Mouse (Mus musculus) midbrain, embryonic 10.5 days (tissue): ENCODE measurements around the gene Sez6l. TPM values are rescaled to one million over a fixed set of nuclear protein-coding genes. Genes with fewer than 3 reads are reported as not detected.

Experiments
- DNase-seq: peaks from one replicate; pipeline ENCODE4 v3.0.0-alpha.2; 2017; ENCODE audit warnings: low spot score
- H3K27ac ChIP-seq: fragments of 300-500 bp; sonication (generic); replicated peaks from 2 replicates; pipeline ENCODE4 v1.5.1; 2016; ENCODE audit warnings: mild to moderate bottlenecking
- H3K27me3 ChIP-seq: fragments of 300-500 bp; sonication (generic); 2 replicates; pipeline ENCODE4 v1.6.1; 2016; ENCODE audit warnings: low read depth, mild to moderate bottlenecking; ENCODE audit not compliant: poor library complexity, severe bottlenecking
- H3K36me3 ChIP-seq: fragments of 300-500 bp; sonication (generic); 2 replicates; pipeline ENCODE4 v1.6.1; 2016; ENCODE audit warnings: mild to moderate bottlenecking, moderate library complexity
- H3K4me1 ChIP-seq: fragments of 300-500 bp; sonication (generic); 2 replicates; pipeline ENCODE4 v1.6.1; 2016
- H3K4me3 ChIP-seq: fragments of 300-500 bp; sonication (generic); 2 replicates; pipeline ENCODE4 v1.5.1; 2016; ENCODE audit warnings: mild to moderate bottlenecking, moderate library complexity
- H3K9me3 ChIP-seq: fragments of 300-500 bp; sonication (generic); replicated peaks from 2 replicates; pipeline ENCODE4 v1.6.1; 2016; ENCODE audit warnings: mild to moderate bottlenecking
- WGBS: fragments of 180-500 bp; shearing (Covaris S2); methylation state at CpG from one replicate; pipeline ENCODE4 v1.1.7; 2016; 5-methylcytosine and 5-hydroxymethylcytosine counted together
- polyA plus RNA-seq: library from polyadenylated mRNA; unstranded; fragments of >200 nt; fragmentation: Nextera tagmentation; extraction: Ambion mirVana; gene quantifications from 2 replicates; pipeline ENCODE4 v1.2.1, GENCODE M21; 2016

Sez6l gene
- polyA plus RNA-seq, 1 experiment from 2014 or later, result 1.7 TPM

DNA sequence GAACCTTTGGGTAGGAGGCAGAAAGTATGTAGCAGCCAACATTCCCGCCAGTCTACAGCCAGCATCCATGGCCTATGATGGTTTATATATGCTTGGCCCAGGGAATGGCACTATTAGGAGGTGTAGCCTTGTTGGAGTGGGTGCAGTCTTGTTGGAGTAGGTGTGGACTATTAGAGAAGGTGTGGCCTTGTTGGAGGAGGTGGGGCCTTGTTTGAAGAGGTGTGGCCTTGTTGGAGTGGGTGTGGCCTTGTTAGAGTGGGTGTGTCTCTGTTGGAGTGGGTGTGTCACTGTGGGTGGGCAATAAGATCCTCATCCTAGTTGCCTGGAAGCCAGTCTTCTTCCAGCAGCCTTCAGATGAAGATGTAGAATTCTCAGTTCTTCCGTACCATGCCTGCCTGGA lies 53.2 kb downstream of the Sez6l start:
- Histone ChIP-seq H3K27me3 (peaks cover 84% of the 10 kb centered on the region), H3K9me3 (no peaks in the 10 kb centered on the region), H3K4me1 (peaks cover 79% of the 10 kb centered on the region), H3K27ac (no peak overlapping the region), H3K36me3 (no peaks in the 10 kb centered on the region), H3K4me3 (no peak overlapping the region)
- 96% methylated on average over 2 of the region's 2 CpGs for WGBS
- DNase-seq, result no peak

DNA sequence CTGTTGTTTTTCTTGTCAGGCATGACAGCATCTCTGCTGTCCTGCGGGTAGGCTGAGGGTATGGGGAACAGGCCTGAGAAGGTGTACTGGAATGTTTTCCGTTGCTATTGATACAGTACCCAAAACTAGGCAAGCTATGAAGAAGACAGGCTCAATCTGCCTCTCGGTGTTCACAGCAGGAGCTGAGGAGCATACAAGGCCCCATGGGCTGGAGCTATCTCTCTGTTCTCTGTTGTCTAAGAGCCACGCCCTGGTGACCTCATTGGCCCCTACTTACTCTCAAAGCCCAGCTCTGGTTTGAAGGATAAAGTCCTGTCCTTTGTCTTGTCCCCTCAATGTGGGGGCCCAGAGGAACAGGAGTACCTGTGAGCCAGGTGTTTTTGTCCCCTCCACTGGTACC lies 53.7 kb downstream of the Sez6l start:
- WGBS, result 86% methylated on average over 4 of the region's 4 CpGs

DNA sequence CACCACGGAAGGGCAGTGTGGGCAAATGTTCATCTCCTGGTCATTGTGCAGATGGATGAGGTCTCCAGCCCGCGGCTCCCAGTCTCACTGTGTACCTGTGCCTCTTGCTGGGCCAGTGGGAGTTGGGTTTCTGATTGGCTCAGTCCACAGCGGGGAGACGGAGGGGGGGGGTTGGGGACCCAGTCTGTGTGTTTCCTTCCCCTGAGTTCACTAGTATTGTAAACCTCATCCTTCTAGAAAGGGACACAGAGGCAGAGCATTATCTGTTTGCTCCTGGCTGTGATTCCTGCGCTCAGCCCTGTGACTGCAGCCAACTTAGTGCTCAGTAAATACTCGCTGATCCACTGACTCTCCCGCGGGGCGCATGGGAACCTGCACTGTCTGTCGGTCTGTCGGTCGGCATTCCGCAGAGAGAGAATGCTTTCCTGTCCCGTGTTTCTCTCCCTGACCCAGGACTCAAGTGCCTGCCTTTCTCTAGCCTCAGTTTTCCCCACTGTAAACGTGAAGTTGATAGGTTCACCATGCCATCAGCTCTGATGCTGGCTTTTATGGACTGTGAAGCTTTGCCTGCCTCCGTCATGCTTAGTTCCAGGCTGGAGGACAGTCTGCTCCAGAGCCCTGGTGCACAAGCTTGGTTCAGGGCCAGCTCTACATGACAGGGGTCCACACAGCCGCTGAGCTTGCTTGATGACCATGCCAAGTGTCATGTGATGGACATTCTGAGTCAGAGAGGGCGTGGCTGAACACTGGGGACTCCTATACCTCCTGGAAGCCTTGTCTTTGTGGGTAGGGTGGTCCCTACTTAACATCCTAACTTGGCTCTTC lies 55.1 kb downstream of the Sez6l start:
- Histone ChIP-seq H3K4me3 (peak overlapping the region; percentile 32), H3K4me1 (peaks cover 70% of the 10 kb centered on the region), H3K27ac (peak overlapping the region; percentile 76), H3K36me3 (no peaks in the 10 kb centered on the region), H3K9me3 (no peaks in the 10 kb centered on the region), H3K27me3 (peaks cover 84% of the 10 kb centered on the region)
- 9% methylated on average over 19 of the region's 19 CpGs for WGBS
- peak; percentile 34 for DNase-seq

More for the DNA sequence above, 53.7 kb downstream of the Sez6l start:
- Histone ChIP-seq H3K36me3 (no peaks in the 10 kb centered on the region), H3K9me3 (no peaks in the 10 kb centered on the region), H3K4me3 (no peak overlapping the region), H3K27ac (no peak overlapping the region), H3K27me3 (peaks cover 84% of the 10 kb centered on the region), H3K4me1 (peaks cover 79% of the 10 kb centered on the region)
- no peak for DNase-seq

DNA sequence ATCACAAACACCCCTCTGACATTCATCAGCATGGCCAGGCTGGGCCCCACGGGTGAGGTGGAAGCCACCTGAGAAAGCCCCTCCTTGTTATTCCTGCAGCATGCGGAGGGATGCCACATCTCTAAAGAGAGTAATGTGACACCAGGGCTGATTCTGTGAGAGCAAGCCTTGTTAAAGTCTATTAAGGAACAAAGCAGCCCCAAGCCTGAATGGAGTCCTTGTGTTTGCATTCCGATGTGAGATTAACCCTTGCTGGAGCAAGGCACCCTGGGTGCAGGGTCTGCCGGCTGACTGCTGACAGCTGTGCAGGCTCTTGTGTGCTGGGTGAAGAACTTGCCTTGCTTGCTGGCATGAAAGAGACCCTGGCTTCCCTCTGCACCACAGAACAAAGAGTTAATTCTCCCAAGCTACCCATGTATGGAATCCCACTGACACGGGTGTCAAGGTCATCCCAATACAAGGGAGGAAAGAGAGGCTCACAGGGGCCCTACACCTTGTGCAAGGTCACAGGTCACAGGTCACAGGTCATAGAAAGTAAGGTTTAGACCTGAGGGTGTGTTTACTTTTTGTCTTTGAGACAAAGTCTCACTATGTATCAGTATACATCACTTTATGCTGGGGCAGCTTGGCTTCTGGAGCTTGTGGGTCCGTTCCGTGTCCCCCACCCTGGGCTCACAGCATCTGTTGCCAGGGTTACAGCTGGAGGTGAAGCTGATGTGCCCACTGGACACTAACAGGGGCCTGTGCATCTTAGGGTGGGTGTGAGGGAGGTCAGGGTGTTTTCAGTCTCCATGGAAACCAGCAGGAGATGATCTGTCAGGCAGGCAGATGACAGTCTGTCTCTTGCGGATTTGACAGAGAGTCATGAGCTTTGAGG lies 55.9 kb downstream of the Sez6l start:
- H3K27ac ChIP-seq, result peak overlapping the region; percentile 76
- 2% methylated on average over 8 of the region's 8 CpGs for WGBS
- H3K9me3 ChIP-seq, result peaks cover 7% of the 10 kb centered on the region; the same call in 1 of the 2 replicates
- peak overlapping the region; percentile 32 for H3K4me3 ChIP-seq
- DNase-seq, result peak; percentile 88
- peaks cover 66% of the 10 kb centered on the region for H3K4me1 ChIP-seq
- H3K36me3 ChIP-seq, result 0 out of 2 replicates have a peak, but pooled peaks cover 4% of the 10 kb centered on the region
- peaks cover 79% of the 10 kb centered on the region for H3K27me3 ChIP-seq

- Histone ChIP-seq H3K4me3 (no peak overlapping the region), H3K4me1 (peaks cover 76% of the 10 kb centered on the region), H3K36me3 (0 out of 2 replicates have a peak, but pooled peaks cover 4% of the 10 kb centered on the region), H3K27ac (peak overlapping the region; percentile 76), H3K9me3 (peaks cover 7% of the 10 kb centered on the region; the same call in 1 of the 2 replicates), H3K27me3 (peaks cover 57% of the 10 kb centered on the region)
- WGBS, result 63% methylated on average over 2 of the region's 2 CpGs
- DNase-seq, result no peak
Observed at GRCm38 (mm10) chr5:112518773-112519172, 58.2 kb downstream of the Sez6l start.

DNA sequence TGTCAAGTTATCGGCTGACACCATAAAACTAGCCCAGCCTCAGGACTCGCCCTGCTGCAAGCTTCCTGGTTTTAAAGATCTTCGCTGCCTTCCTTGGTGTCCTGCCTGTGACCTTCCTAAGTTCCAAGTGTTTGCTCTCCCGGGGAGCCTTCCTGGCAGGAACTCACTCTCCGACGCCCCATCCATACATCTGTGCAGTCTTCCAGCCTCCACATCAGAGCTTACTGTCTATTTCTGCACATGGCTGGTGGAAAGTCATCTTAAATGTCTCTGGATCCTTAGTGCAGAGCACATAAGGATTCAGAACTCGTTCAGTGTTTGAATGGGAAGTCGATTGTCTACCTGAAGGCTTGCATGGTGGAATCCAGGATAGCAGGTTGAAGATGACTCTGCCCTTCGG lies 59.5 kb downstream of the Sez6l start:
- peaks cover 74% of the 10 kb centered on the region for H3K4me1 ChIP-seq
- peaks cover 45% of the 10 kb centered on the region for H3K27me3 ChIP-seq
- H3K27ac ChIP-seq, result no peak overlapping the region
- H3K4me3 ChIP-seq, result no peak overlapping the region
- no peak for DNase-seq
- peaks cover 7% of the 10 kb centered on the region; the same call in 1 of the 2 replicates for H3K9me3 ChIP-seq
- WGBS, result 91% methylated on average over 9 of the region's 9 CpGs
- H3K36me3 ChIP-seq, result 0 out of 2 replicates have a peak, but pooled peaks cover 4% of the 10 kb centered on the region

GRCm38 (mm10) chr5:112516527-112516926 lies 60.5 kb downstream of the Sez6l start:
- Histone ChIP-seq H3K4me3 (no peak overlapping the region), H3K4me1 (peaks cover 64% of the 10 kb centered on the region), H3K9me3 (peaks cover 7% of the 10 kb centered on the region; the same call in 1 of the 2 replicates), H3K27ac (no peak overlapping the region), H3K36me3 (0 out of 2 replicates have a peak, but pooled peaks cover 4% of the 10 kb centered on the region), H3K27me3 (peaks cover 46% of the 10 kb centered on the region)
- no peak for DNase-seq
- 97% methylated on average over 3 of the region's 3 CpGs for WGBS

- H3K4me1 ChIP-seq, result peaks cover 41% of the 10 kb centered on the region
- no peak overlapping the region for H3K4me3 ChIP-seq
- 87% methylated on average over 8 of the region's 8 CpGs for WGBS
- no peak overlapping the region for H3K27ac ChIP-seq
- H3K9me3 ChIP-seq, result peaks cover 5% of the 10 kb centered on the region; the same call in 1 of the 2 replicates
- peaks cover 38% of the 10 kb centered on the region for H3K27me3 ChIP-seq
- H3K36me3 ChIP-seq, result no peaks in the 10 kb centered on the region
- DNase-seq, result no peak
Observed at GRCm38 (mm10) chr5:112510351-112510750, 66.6 kb downstream of the Sez6l start.

GRCm38 (mm10) chr5:112509916-112510315 lies 67.1 kb downstream of the Sez6l start:
- Histone ChIP-seq H3K9me3 (peaks cover 5% of the 10 kb centered on the region; the same call in 1 of the 2 replicates), H3K4me3 (no peak overlapping the region), H3K36me3 (no peaks in the 10 kb centered on the region), H3K27ac (no peak overlapping the region), H3K27me3 (peaks cover 38% of the 10 kb centered on the region), H3K4me1 (peaks cover 41% of the 10 kb centered on the region)
- 76% methylated on average over 5 of the region's 5 CpGs for WGBS
- DNase-seq, result no peak

- H3K4me1 ChIP-seq, result peaks cover 33% of the 10 kb centered on the region
- H3K27ac ChIP-seq, result peak overlapping the region; percentile 68
- DNase-seq, result peak; percentile 72
- peaks cover 25% of the 10 kb centered on the region; the same call in 1 of the 2 replicates for H3K27me3 ChIP-seq
- H3K4me3 ChIP-seq, result no peak overlapping the region
- H3K9me3 ChIP-seq, result peaks cover 5% of the 10 kb centered on the region; the same call in 1 of the 2 replicates
- no peaks in the 10 kb centered on the region for H3K36me3 ChIP-seq
- 20% methylated on average over 4 of the region's 4 CpGs for WGBS
Observed at GRCm38 (mm10) chr5:112505595-112505994, 71.4 kb downstream of the Sez6l start.

DNA sequence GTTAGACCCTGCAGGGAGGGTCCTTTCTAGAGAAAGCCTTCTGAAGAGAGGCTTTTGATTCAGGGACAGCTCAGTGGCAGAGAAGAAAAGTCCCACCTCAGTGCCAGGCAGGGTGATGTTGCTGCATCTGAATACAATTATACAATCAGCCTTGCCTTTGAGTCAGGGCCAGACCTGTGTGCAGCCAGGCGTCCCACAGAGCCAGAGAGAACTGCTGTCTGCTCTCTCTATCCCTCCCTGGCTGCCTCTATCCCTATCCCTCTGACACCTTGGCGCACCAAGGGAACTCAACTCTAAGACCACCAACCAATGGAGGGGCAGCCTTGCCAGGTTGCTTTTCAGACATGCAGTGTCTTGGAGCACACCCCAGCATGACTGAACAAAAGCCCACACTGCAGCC lies 75.6 kb downstream of the Sez6l start:
- Histone ChIP-seq H3K4me1 (peaks cover 45% of the 10 kb centered on the region), H3K4me3 (no peak overlapping the region), H3K27me3 (peaks cover 8% of the 10 kb centered on the region; the same call in 1 of the 2 replicates), H3K9me3 (peaks cover 5% of the 10 kb centered on the region; the same call in 1 of the 2 replicates), H3K27ac (0 out of 2 replicates have a peak overlapping the region, but pooled peaks have one; percentile 10), H3K36me3 (no peaks in the 10 kb centered on the region)
- WGBS, result 44% methylated on average over 2 of the region's 2 CpGs
- no peak for DNase-seq

- no peak overlapping the region for H3K4me3 ChIP-seq
- H3K27me3 ChIP-seq, result peaks cover 8% of the 10 kb centered on the region; the same call in 1 of the 2 replicates
- H3K9me3 ChIP-seq, result no peaks in the 10 kb centered on the region
- WGBS, result 60% methylated on average over 8 of the region's 8 CpGs
- no peaks in the 10 kb centered on the region for H3K36me3 ChIP-seq
- DNase-seq, result no peak
- H3K27ac ChIP-seq, result peak overlapping the region; percentile 61
- peaks cover 34% of the 10 kb centered on the region for H3K4me1 ChIP-seq
Observed at GRCm38 (mm10) chr5:112499918-112500682, 76.9 kb downstream of the Sez6l start.
